Mouse (Mus musculus): Measurements from ENCODE around the gene Ubtf. TPM values are rescaled to one million over a fixed set of nuclear protein-coding genes. Genes with fewer than 3 reads are reported as not detected.

The Ubtf gene
- total RNA-seq, 2 experiments from 2014 or later: 38.2 to 45.5 TPM

GRCm38 (mm10) chr11:102304141-102304540 is 15.4 kb downstream of the Ubtf start:
- intact Hi-C loops (cut with DNase I; ENCODE audit: low total_unique reads): no loop called here

DNA sequence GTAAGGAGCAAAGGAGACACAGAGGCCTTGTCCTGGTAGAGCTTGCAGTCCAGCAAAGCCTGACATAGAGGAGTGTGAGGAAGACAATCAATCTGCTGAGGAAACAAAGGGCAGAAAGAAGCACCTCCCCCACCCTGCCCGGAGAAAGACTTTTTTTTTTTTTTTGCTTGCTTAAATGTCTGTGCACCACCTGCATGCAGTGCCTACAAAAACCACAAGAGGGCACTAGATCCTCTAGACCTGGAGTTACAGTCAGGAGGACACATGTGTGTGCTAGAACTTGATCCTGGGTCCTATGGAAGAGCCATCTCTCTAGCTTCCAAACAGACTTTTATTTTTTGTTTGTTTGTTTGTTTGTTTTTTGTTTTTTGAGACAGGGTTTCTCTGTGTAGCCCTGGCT is 19.7 kb downstream of the Ubtf start:
- intact Hi-C loops (cut with DNase I; ENCODE audit: low total_unique reads): no loop called here
- DNase-seq: no peak

More at GRCm38 (mm10) chr11:102304141-102304540, 15.4 kb downstream of the Ubtf start:
- DNase-seq: no peak

DNA sequence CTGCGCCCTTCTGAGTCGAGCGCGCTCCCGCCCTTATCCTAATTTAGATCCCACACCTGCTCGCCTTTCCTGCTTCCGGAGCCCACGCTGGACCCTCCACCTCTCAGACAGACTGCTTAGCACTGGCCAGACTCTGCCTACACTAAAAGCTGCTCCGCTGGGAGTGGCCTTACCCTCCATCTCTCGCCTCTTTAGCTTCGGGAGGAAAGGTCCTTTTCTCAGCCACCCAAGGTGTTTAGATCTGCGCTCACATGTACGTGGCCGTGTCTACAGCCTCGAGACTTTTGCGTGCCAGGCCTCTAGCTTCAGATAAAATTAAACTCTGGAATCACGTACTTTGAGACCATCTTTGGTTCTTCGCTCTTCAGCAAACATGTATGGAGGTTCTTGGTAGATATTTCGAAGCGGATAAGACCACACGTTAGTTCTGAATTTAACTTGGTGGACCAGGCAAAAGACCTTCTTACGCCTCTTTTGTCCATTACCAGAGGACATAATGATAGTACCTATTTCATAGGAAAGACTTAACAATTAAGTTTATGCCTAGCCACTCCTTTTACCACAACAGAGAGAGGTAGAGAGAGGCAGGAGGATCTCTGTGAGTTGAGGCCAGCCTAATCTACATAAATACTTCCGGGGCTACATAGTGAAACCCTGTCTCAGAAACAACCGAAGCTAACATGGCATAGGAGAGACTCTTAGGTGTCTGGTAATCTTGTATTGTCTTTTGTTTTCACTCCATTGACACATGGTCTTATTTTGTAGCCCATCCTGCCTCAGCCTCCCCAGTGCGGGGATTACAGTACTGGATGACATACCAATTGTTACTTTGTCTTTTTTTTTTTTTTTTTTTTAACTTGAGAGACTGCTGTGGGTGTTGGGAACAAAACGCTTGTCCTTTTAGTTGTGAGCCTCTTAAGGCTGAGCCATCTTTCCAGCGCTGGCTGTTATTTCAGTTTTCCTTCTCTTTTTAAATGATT is 21.7 kb downstream of the Ubtf start:
- intact Hi-C loops (cut with DNase I; ENCODE audit: low total_unique reads): no loop called here
- no peak for DNase-seq

GRCm38 (mm10) chr11:102296491-102297472 is 22.8 kb downstream of the Ubtf start, which contains the start of gene Atxn7l3:
Gene Atxn7l3 (minus strand): TSS chr11:102296631.
- intact Hi-C loops (cut with DNase I; ENCODE audit: low total_unique reads): no loop called here
- peak; percentile 99 for DNase-seq

DNA sequence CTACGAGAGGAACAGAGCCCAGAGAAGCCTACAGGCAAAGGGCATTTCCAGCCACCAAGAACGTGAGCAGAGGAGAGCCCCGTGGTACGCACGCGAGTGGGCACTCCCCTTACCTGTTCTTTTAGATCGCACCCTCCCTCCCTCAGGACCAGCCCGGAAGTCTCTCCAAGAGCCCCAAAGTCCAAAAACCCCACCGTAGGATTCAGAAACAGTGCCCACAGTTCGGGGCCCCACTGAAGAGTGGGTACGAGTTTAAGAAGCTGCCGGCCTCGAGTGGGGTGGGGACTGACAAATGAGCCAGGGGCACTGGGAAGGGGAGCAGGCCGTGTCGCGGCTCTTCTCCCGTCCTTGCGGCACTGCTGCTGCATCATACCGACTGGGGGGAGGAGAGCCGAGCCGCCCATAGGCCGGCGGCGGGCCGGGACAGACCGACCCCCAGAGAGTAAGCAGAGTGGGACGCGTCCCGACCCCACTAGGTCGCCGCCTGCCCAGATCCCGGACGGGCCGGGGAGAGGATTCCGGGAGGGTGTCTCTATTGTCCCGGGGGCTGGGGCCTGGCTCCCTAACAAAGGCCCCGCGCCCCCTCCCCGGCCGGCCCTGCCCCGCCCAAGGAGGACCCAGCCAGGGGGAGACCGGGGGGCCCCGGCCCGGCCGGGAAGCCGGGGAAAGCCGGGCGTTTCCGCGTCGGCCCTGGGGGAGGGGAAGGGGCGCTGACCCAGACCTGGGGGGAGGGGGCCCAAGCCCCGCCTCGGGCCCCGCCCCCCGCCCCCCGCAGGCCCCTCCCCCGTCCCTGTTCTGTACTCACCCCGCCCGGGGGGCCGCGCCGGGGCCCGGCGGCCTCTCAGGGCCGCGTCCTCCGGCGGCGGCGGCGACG is 23.7 kb downstream of the Ubtf start:
- peak; percentile 61 for DNase-seq
- intact Hi-C loops (cut with DNase I; ENCODE audit: low total_unique reads): no loop called here

DNA sequence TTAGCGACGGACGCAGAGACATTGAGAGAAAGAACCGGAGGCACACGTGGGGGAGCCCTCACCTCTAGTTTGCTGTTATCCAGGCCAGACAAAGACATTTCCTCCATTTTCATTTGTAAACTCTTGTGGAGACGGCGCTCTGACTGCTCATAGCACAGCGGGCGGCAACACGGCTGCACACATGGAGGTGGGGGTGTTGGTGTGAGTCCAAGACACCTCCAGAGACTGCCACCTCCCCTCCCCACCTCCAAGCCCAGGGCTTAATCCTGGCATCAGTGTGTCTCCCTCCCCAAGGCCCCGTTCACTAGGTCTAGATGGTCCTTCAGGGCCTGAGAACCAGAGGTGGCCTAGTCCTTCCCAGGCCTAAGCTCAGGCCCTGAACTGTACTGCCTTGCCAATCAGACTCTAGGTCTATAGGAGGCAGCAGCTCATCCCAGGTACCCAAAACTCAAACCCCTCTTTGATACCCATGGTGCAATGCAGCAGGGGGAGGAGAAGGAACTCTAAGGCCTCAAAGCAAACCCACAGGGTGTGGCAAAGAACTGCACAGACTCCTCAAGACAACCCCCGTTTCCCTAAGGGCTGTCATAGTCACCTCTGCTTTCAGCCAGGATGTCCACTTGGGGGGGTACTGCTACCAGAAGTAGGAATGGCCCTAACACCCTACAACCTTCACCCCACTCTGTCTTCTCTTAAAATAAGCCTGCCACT is 24.5 kb downstream of the Ubtf start:
- intact Hi-C loops (cut with DNase I; ENCODE audit: low total_unique reads): no loop called here
- DNase-seq: no peak

GRCm38 (mm10) chr11:102294416-102294815 is 25.1 kb downstream of the Ubtf start:
- no peak for DNase-seq
- intact Hi-C loops (cut with DNase I; ENCODE audit: low total_unique reads): no loop called here

- intact Hi-C loops (cut with DNase I; ENCODE audit: low total_unique reads): no loop called here
- no peak for DNase-seq
Observed at GRCm38 (mm10) chr11:102293971-102294370, 25.6 kb downstream of the Ubtf start.

DNA sequence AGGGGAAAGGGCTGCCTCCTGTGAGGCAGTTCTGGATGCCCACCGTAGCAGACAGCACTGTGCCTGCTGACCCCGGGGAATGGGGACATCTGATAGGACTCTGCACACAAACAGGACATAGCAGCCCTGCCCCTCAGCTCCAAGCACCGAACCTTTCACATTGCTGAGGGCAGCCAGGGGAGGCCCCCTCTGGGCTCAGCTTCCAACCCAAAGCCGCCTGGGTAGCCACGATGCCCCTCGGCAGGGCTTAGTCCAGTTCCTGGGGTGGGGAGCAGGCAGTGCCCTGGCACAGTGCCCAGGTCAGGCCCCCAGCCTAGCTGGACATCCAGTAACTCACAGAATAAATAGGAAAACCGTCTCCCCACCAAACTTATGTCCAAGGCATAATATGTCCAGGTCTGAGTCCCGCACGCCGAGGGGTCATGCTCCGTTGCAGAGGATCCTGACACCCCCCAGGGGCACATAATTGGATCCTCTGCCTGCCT is 28.4 kb downstream of the Ubtf start:
- intact Hi-C loops (cut with DNase I; ENCODE audit: low total_unique reads): no loop called here
- DNase-seq: no peak

GRCm38 (mm10) chr11:102290141-102290540 is 29.4 kb downstream of the Ubtf start:
- DNase-seq: no peak
- intact Hi-C loops (cut with DNase I; ENCODE audit: low total_unique reads): no loop called here

GRCm38 (mm10) chr11:102289511-102290100 is 29.9 kb downstream of the Ubtf start:
- no peak for DNase-seq
- intact Hi-C loops (cut with DNase I; ENCODE audit: low total_unique reads): no loop called here

DNA sequence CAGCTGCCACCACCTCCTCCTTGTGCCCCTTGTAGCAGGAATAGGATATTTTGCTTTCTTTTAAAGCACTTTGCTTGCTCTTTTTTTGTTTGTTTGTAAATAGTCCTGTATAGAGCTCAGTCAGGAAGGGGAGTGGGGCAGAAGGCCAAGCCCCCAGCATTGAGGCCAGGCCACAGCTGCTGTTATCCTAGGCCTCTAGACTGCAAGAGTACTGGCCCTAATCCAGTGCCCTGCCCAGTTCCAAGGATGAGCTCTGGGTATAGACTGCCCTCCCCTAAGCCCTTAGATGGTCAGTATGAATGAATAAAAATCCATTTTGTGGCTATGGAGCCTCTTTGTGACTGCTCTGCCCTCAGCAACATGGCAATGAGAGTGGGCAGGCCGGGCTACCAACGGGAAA is 30.6 kb downstream of the Ubtf start:
- peak; percentile 56 for DNase-seq
- intact Hi-C loops (cut with DNase I; ENCODE audit: low total_unique reads): no loop called here

DNA sequence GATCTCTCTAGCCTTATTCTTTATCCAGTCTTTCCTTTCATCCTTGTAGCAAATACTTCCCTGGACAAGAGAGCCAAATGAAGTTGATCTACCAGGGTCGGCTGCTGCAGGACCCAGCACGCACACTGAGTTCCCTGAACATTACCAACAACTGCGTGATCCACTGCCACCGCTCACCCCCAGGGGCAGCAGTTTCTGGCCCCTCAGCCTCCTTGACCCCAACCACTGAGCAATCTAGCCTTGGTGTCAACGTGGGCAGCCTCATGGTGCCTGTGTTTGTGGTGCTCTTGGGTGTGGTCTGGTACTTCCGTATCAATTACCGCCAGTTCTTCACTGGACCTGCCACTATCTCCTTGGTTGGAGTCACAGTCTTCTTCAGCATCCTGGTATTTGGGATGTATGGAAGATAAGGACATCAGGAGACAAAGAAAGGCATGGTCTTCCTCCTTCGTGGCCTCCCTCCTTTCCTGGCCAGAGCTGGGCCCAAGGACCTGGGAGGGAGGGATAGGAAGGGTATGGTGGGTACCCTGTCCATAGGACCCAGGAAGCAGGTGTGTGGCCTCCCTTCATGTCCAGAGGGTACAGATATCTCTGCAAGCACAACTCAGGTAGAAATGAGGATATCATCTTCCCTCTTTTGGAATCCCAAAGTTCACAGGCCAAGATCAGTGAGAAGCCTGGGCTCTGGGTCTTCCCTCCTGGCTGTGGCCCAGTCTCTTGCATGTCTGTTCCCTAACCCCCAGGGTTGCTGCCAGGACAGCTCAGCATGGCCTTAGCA is 31.3 kb downstream of the Ubtf start:
- intact Hi-C loops (cut with DNase I; ENCODE audit: low total_unique reads): no loop called here
- DNase-seq: no peak

GRCm38 (mm10) chr11:102287485-102287884 is 32.1 kb downstream of the Ubtf start:
- intact Hi-C loops (cut with DNase I; ENCODE audit: low total_unique reads): no loop called here
- DNase-seq: no peak

GRCm38 (mm10) chr11:102285095-102285834 is 34.3 kb downstream of the Ubtf start:
- intact Hi-C loops (cut with DNase I; ENCODE audit: low total_unique reads): no loop called here
- DNase-seq: peak; percentile 65

DNA sequence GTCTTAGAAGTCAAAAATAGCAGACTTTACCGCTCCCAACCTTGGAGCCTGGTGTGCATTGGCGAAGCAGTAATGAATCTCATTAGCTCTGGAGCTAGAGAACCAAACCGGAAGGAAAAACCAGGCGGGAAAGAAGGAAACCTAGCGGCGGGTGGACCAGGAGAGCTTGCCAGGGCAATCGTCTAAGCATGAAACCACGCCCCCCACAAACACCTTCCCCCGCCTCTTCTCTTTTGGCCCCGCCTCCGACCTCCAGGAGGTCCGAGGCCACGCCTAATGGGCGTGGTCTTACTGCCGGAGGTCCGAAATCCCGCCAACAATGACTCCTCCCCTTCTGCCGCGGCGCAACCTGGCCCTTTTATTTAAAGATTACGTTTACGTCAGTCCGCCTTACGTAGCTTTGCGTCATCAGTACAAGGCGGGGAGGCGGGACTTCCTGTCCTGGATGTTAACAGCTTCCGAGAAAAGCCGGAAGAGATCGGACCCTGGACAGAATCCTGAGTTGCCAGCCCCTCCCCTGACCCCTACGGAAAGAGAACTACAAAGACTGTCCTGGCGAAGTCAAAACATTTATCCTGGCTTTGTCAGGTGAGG is 34.9 kb downstream of the Ubtf start, which contains the start of gene Tmub2:
Gene Tmub2 (plus strand): TSS at position 431 of the 594 bp plus-strand sequence.
- intact Hi-C loops (cut with DNase I; ENCODE audit: low total_unique reads): no loop called here

More for the DNA sequence above, 34.9 kb downstream of the Ubtf start, which contains the start of gene Tmub2:
- DNase-seq: peak; percentile 92
